ENCODE assay signal across 24 mouse cellular contexts in genomic region chr7:135844018-135844417, GRCm38 (mm10).
DNase-seq lines count a peak whose midpoint lies in the region; ATAC-seq and TF ChIP-seq lines count a peak whose summit lies in the region.
"Had no signal": no experiment of that assay in that cellular context is flagged by ENCODE, and none has a peak within 500 bp of the region (broad histone marks: within the 10 kb centered on the region; RNA-seq: fewer than 3 reads in every experiment).

No protein-coding gene starts in this region.

- no peaks in the 10 kb centered on the region for H3K9me3 ChIP-seq in hindbrain, embryonic 15.5 days
- no peaks in the 10 kb centered on the region for H3K9me3 ChIP-seq in hindbrain, embryonic 14.5 days (ENCODE audit: control insufficient read depth, low read length)
- H3K9me3 ChIP-seq in midbrain, embryonic 13.5 days, result no peaks in the 10 kb centered on the region
- no peaks in the 10 kb centered on the region for H3K9me3 ChIP-seq in midbrain, embryonic 11.5 days (ENCODE audit: control insufficient read depth, low read length)
- H3K9me3 ChIP-seq: embryonic facial prominence, embryonic 13.5 days; forebrain, embryonic 12.5 days; forebrain, embryonic 15.5 days; heart, embryonic 10.5 days; heart, embryonic 13.5 days had no signal

- H3K4me1 ChIP-seq in hindbrain, embryonic 15.5 days (replicated peaks), result peaks cover 7% of the 10 kb centered on the region
- H3K4me1 ChIP-seq in hindbrain, embryonic 14.5 days (replicated peaks; ENCODE audit: control insufficient read depth, insufficient read depth, low read length), result peaks cover 24% of the 10 kb centered on the region
- peaks cover 39% of the 10 kb centered on the region for H3K4me1 ChIP-seq in midbrain, embryonic 13.5 days (replicated peaks)
- no peaks in the 10 kb centered on the region for H3K4me1 ChIP-seq in midbrain, embryonic 11.5 days (ENCODE audit: control insufficient read depth, insufficient read depth, low read length)
- H3K4me1 ChIP-seq: heart, embryonic 10.5 days had no signal

- WGBS in hindbrain, embryonic 15.5 days, result 41% methylated on average over 5 of the region's 5 CpGs
- WGBS in hindbrain, embryonic 14.5 days, result 52% methylated on average over 5 of the region's 5 CpGs
- 61% methylated on average over 5 of the region's 5 CpGs for WGBS in midbrain, embryonic 13.5 days
- WGBS in midbrain, embryonic 11.5 days, result 78% methylated on average over 5 of the region's 5 CpGs

- DNase-seq in hindbrain, embryonic 14.5 days (ENCODE audit: low spot score), result no peak
- no peak for DNase-seq in midbrain, embryonic 11.5 days (ENCODE audit: low spot score, missing footprints)
- peak; percentile 52 for DNase-seq in brain, embryonic 14.5 days (ENCODE audit: low read depth)
- no peak for DNase-seq in T-cell, adult 2 months (ENCODE audit: low spot score)
- DNase-seq: adrenal gland, postnatal 10 days; adrenal gland, postnatal 36 days; cerebellum, adult 11 months; cerebellum, adult 2 months; cerebellum, adult 9-11 months; cerebellum, postnatal 25 days; gastrocnemius, postnatal 10 days; gastrocnemius, postnatal 36 days; heart, adult 2 months; heart, postnatal 14 days; heart, postnatal 4 days had no signal

- ATAC-seq in hindbrain, embryonic 15.5 days (ENCODE audit: low FRiP score, low read depth), result peak; percentile 42; the same call in 1 of the 2 replicates
- no peak for ATAC-seq in hindbrain, embryonic 14.5 days (ENCODE audit: low FRiP score)
- no peak for ATAC-seq in midbrain, embryonic 13.5 days
- ATAC-seq in midbrain, embryonic 11.5 days (ENCODE audit: low FRiP score), result no peak
- ATAC-seq: forebrain, embryonic 15.5 days; hindbrain, embryonic 16.5 days had no signal

- TF ChIP-seq POLR2A in brain, embryonic 14.5 days (IDR thresholded peaks at IDR 0.05; ENCODE audit: borderline replicate concordance, extremely low read depth, insufficient read depth, insufficient read length, poor library complexity, severe bottlenecking), result no peak

- H3K4me2 ChIP-seq in hindbrain, embryonic 15.5 days, result no peak overlapping the region
- H3K4me2 ChIP-seq in hindbrain, embryonic 14.5 days (replicated peaks), result no peak overlapping the region
- H3K4me2 ChIP-seq in midbrain, embryonic 13.5 days (replicated peaks), result no peak overlapping the region
- H3K4me2 ChIP-seq in midbrain, embryonic 11.5 days, result no peak overlapping the region
- H3K4me2 ChIP-seq: embryonic facial prominence, embryonic 13.5 days; forebrain, embryonic 12.5 days; forebrain, embryonic 15.5 days; heart, embryonic 13.5 days had no signal

- TF ChIP-seq CTCF in brain, embryonic 14.5 days (IDR thresholded peaks at IDR 0.05; ENCODE audit: borderline replicate concordance, extremely low read depth, insufficient read depth, insufficient read length), result no peak

- no peak overlapping the region for H3K9ac ChIP-seq in hindbrain, embryonic 15.5 days
- no peak overlapping the region for H3K9ac ChIP-seq in hindbrain, embryonic 14.5 days
- no peak overlapping the region for H3K9ac ChIP-seq in midbrain, embryonic 13.5 days (replicated peaks)
- H3K9ac ChIP-seq in midbrain, embryonic 11.5 days (ENCODE audit: low read length), result no peak overlapping the region
- H3K9ac ChIP-seq: embryonic facial prominence, embryonic 13.5 days; forebrain, embryonic 12.5 days; forebrain, embryonic 15.5 days; heart, embryonic 13.5 days had no signal

- no peaks in the 10 kb centered on the region for H3K27me3 ChIP-seq in hindbrain, embryonic 15.5 days
- H3K27me3 ChIP-seq in hindbrain, embryonic 14.5 days (ENCODE audit: control insufficient read depth, insufficient read depth, low read length), result no peaks in the 10 kb centered on the region
- peaks cover 35% of the 10 kb centered on the region for H3K27me3 ChIP-seq in midbrain, embryonic 13.5 days
- no peaks in the 10 kb centered on the region for H3K27me3 ChIP-seq in midbrain, embryonic 11.5 days (ENCODE audit: control insufficient read depth, insufficient read depth, low read length)

- H3K27ac ChIP-seq in hindbrain, embryonic 15.5 days (replicated peaks), result no peak overlapping the region
- H3K27ac ChIP-seq in hindbrain, embryonic 14.5 days, result no peak overlapping the region
- H3K27ac ChIP-seq in midbrain, embryonic 13.5 days, result peak overlapping the region; percentile 45; the same call in 1 of the 2 replicates
- no peak overlapping the region for H3K27ac ChIP-seq in midbrain, embryonic 11.5 days (ENCODE audit: low read depth, low read length)
- H3K27ac ChIP-seq: embryonic facial prominence, embryonic 13.5 days; forebrain, embryonic 12.5 days; forebrain, embryonic 15.5 days; heart, adult 2 months; heart, embryonic 10.5 days; heart, embryonic 13.5 days had no signal

- H3K36me3 ChIP-seq in hindbrain, embryonic 15.5 days, result no peaks in the 10 kb centered on the region
- no peaks in the 10 kb centered on the region for H3K36me3 ChIP-seq in hindbrain, embryonic 14.5 days (replicated peaks; ENCODE audit: control insufficient read depth, insufficient read depth)
- no peaks in the 10 kb centered on the region for H3K36me3 ChIP-seq in midbrain, embryonic 13.5 days
- no peaks in the 10 kb centered on the region for H3K36me3 ChIP-seq in midbrain, embryonic 11.5 days (ENCODE audit: control insufficient read depth, insufficient read depth, low read length)
- H3K36me3 ChIP-seq: embryonic facial prominence, embryonic 13.5 days; forebrain, embryonic 12.5 days; forebrain, embryonic 15.5 days; heart, embryonic 10.5 days; heart, embryonic 13.5 days had no signal

- H3K4me3 ChIP-seq in hindbrain, embryonic 15.5 days, result no peak overlapping the region
- no peak overlapping the region for H3K4me3 ChIP-seq in hindbrain, embryonic 14.5 days (replicated peaks; ENCODE audit: low read length)
- no peak overlapping the region for H3K4me3 ChIP-seq in midbrain, embryonic 13.5 days (replicated peaks)
- H3K4me3 ChIP-seq in midbrain, embryonic 11.5 days (ENCODE audit: low read depth, low read length), result no peak overlapping the region
- H3K4me3 ChIP-seq: embryonic facial prominence, embryonic 13.5 days; erythroblast, embryonic 14.5 days; forebrain, embryonic 12.5 days; forebrain, embryonic 15.5 days; heart, adult 2 months; heart, embryonic 10.5 days; heart, embryonic 13.5 days had no signal
